In the genomic region with DNA sequence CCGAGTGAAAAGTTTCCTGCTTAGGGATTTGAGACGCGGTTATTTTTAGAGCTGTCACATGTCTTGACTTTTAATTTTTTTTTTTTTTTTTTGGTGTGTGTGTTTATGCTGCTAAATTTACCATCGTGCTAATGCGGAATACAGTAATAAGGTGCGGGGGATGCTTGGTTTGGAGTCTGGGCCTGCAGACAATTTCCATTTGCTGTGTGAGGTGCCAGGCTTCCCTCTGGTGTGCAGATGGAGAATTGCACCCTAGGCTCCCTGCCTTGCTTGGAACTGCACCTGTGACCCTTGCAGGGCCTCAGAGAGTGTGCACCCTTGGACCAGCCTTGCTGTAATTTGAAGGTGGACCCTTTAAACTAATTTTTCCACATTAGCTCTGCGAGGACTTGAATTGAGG, we compare ENCODE assay signal across 8 mouse cellular contexts.
DNase-seq lines count a peak whose midpoint lies in the region; ATAC-seq and TF ChIP-seq lines count a peak whose summit lies in the region.

No protein-coding gene starts in this region.

- intact Hi-C loops in left cerebral cortex, adult 2 months (cut with DNase I) = loop anchor here (1.0 to 10.0 kb wide), 5 partner anchors 50 to 187 kb away; partner anchors contain the start of gene Rfc5

- no peaks in the 10 kb centered on the region for H3K9me3 ChIP-seq in midbrain, embryonic 14.5 days (ENCODE audit: control insufficient read depth, low read length)

- no peaks in the 10 kb centered on the region for H3K36me3 ChIP-seq in thymus, adult 2 months (ENCODE audit: control insufficient read depth, insufficient read depth, low read length)
- no peaks in the 10 kb centered on the region for H3K36me3 ChIP-seq in midbrain, embryonic 14.5 days (ENCODE audit: control insufficient read depth, insufficient read depth, low read length)

- DNase-seq in thymus, adult 2 months = peak; percentile 47
- DNase-seq in thymus, adult 18-20 months = no peak
- DNase-seq in cerebellum, adult 9-11 months = peak; percentile 73
- peak; percentile 70 for DNase-seq in induced T-regulatory cell, adult 2 months (ENCODE audit: low read depth)
- DNase-seq in left cerebral cortex, adult 2 months (ENCODE audit: extremely low spot score in 1 of 2, low spot score in 2 of 2) = peak; percentile 76 to 78
- DNase-seq in midbrain, embryonic 14.5 days = peak; percentile 88
- DNase-seq in telencephalon, adult 2 months (ENCODE audit: low read depth, low spot score) = peak; percentile 71

- peak overlapping the region; percentile 59 for H3K4me2 ChIP-seq in midbrain, embryonic 14.5 days (ENCODE audit: low read length)

- H3K27ac ChIP-seq in thymus, adult 2 months (ENCODE audit: control insufficient read depth, insufficient read depth, low read length) = no peak overlapping the region
- no peak overlapping the region; the same call in 1 of the 2 replicates for H3K27ac ChIP-seq in left cerebral cortex, adult 2 months
- H3K27ac ChIP-seq in midbrain, embryonic 14.5 days (replicated peaks; ENCODE audit: low read depth, low read length) = peak overlapping the region; percentile 74; the same call in 1 of the 2 replicates

- TF ChIP-seq POLR2A in thymus, adult 2 months (IDR thresholded peaks at IDR 0.05; ENCODE audit: control insufficient read depth, extremely low read depth, insufficient read depth, low read length, poor library complexity) = no peak

- no peaks in the 10 kb centered on the region for H3K4me1 ChIP-seq in thymus, adult 2 months (replicated peaks; ENCODE audit: control insufficient read depth, insufficient read depth, low read length)
- peaks cover 11% of the 10 kb centered on the region for H3K4me1 ChIP-seq in midbrain, embryonic 14.5 days (ENCODE audit: control insufficient read depth, insufficient read depth, low read length)

- TF ChIP-seq CTCF in thymus, adult 2 months (IDR thresholded peaks at IDR 0.05; ENCODE audit: borderline replicate concordance, control insufficient read depth, extremely low read depth, insufficient read depth, low read length, poor library complexity) = peak; percentile 65; the same call in 1 of the 2 replicates
- TF ChIP-seq CTCF in left cerebral cortex, adult 2 months (IDR thresholded peaks at IDR 0.05) = peak; percentile 90

- 12% methylated on average over 7 of the region's 7 CpGs for WGBS in thymus, adult 2 months
- 21% methylated on average over 7 of the region's 7 CpGs for WGBS in midbrain, embryonic 14.5 days

- peak; percentile 73 for ATAC-seq in frontal cortex, adult (ENCODE audit: low TSS enrichment)
- peak; percentile 75; the same call in 1 of the 2 replicates for ATAC-seq in midbrain, embryonic 14.5 days (ENCODE audit: low FRiP score, low TSS enrichment)

- H3K27me3 ChIP-seq in thymus, adult 2 months (ENCODE audit: control insufficient read depth, insufficient read depth, low read length) = no peaks in the 10 kb centered on the region
- no peaks in the 10 kb centered on the region for H3K27me3 ChIP-seq in midbrain, embryonic 14.5 days (ENCODE audit: control insufficient read depth, insufficient read depth, low read length)

- H3K9ac ChIP-seq in midbrain, embryonic 14.5 days (replicated peaks; ENCODE audit: low read length) = 0 out of 2 replicates have a peak overlapping the region, but pooled peaks have one; percentile 49

- no peak overlapping the region for H3K4me3 ChIP-seq in thymus, adult 2 months (ENCODE audit: control insufficient read depth, insufficient read depth, low read length)
- H3K4me3 ChIP-seq in left cerebral cortex, adult 2 months = peak overlapping the region; percentile 8; the same call in 1 of the 2 replicates
- H3K4me3 ChIP-seq in midbrain, embryonic 14.5 days (replicated peaks; ENCODE audit: low read depth, low read length) = peak overlapping the region; percentile 23

Comparison
In these comparisons a context has a peak if more than half of its experiments do, and no peak if none do; other contexts are left out.
1. DNase-seq: peak in thymus, adult 2 months (single experiment), cerebellum, adult 9-11 months (single experiment), induced T-regulatory cell, adult 2 months (single experiment), left cerebral cortex, adult 2 months (2 of 2), midbrain, embryonic 14.5 days (single experiment) and telencephalon, adult 2 months (single experiment); none in thymus, adult 18-20 months (0 of 2).